Mouse (Mus musculus) MEL (cell line): ENCODE measurements around the gene Cd40. TPM values are rescaled to one million over a fixed set of nuclear protein-coding genes. Genes with fewer than 3 reads are reported as not detected.

Experiments
- DNase-seq: peaks from one replicate; pipeline ENCODE4 v3.0.0; 2011; ENCODE audit warnings: low read depth, low spot score
- H3K27ac ChIP-seq: 2 replicates; pipeline ENCODE4 v1.5.1; 2012; ENCODE audit warnings: low read depth, mild to moderate bottlenecking, control low read depth, low read length, moderate library complexity; ENCODE audit not compliant: control insufficient read depth
- H3K27me3 ChIP-seq, 2 experiments: fragments of 150-350 bp in 1 of 2; sonication (generic) in 1 of 2; 2 replicates each; pipeline ENCODE4 v1.6.1; 2012; ENCODE audit warnings: low read length in 2 of 2, mild to moderate bottlenecking in 2 of 2, improper control_type of control experiment in 1 of 2, moderate library complexity in 1 of 2; ENCODE audit not compliant: insufficient read depth in 2 of 2, control insufficient read depth in 1 of 2
- H3K36me3 ChIP-seq, 2 experiments: 2 replicates each; pipeline ENCODE4 v1.6.1; 2012 to 2014; ENCODE audit warnings: low read length in 2 of 2, improper control_type of control experiment in 1 of 2, inconsistent platforms in 1 of 2, mild to moderate bottlenecking in 1 of 2; ENCODE audit not compliant: insufficient read depth in 2 of 2, control insufficient read depth in 1 of 2
- H3K4me1 ChIP-seq, 2 experiments: fragments of 150-350 bp in 1 of 2; sonication (generic) in 1 of 2; 2 replicates each; pipeline ENCODE4 v1.6.1; 2012; ENCODE audit warnings: low read length in 2 of 2, improper control_type of control experiment in 1 of 2, mild to moderate bottlenecking in 1 of 2; ENCODE audit not compliant: insufficient read depth in 2 of 2, control insufficient read depth in 1 of 2
- H3K4me3 ChIP-seq, 2 experiments: fragments of 150-350 bp in 1 of 2; sonication (generic) in 1 of 2; 2 replicates each; pipeline ENCODE4 v1.5.1; 2012; ENCODE audit warnings: low read depth in 2 of 2, low read length in 2 of 2, mild to moderate bottlenecking in 2 of 2, moderate library complexity in 2 of 2, control low read depth in 1 of 2, improper control_type of control experiment in 1 of 2; ENCODE audit not compliant: control insufficient read depth in 1 of 2, insufficient read depth in 1 of 2
- H3K79me2 ChIP-seq: 2 replicates; pipeline ENCODE4 v1.6.1; 2012; ENCODE audit warnings: mild to moderate bottlenecking, low read length, moderate library complexity; ENCODE audit not compliant: control insufficient read depth, poor library complexity, insufficient read depth
- H3K9ac ChIP-seq: 2 replicates; pipeline ENCODE4 v1.6.1; 2012; ENCODE audit warnings: low read depth, mild to moderate bottlenecking, control low read depth, low read length, moderate library complexity; ENCODE audit not compliant: control insufficient read depth, poor library complexity, severe bottlenecking
- H3K9me3 ChIP-seq: fragments of 150-350 bp; sonication (generic); replicated peaks from 2 replicates; pipeline ENCODE4 v1.6.1; 2012; ENCODE audit warnings: mild to moderate bottlenecking, low read length, improper control_type of control experiment, moderate library complexity; ENCODE audit not compliant: insufficient read depth
- BHLHE40 ChIP-seq: IDR thresholded peaks from 2 replicates; pipeline ENCODE4 v1.6.1; 2012; ENCODE audit warnings: low read depth, mild to moderate bottlenecking, inconsistent platforms, low read length, improper control_type of control experiment, borderline replicate concordance
- CTCF ChIP-seq, 3 experiments: IDR thresholded peaks in 2 of 3; conservative IDR thresholded peaks in 1 of 3; 2 replicates each; pipeline ENCODE4 v1.5.1; 2011 to 2012; ENCODE audit warnings: low read length in 3 of 3, low read depth in 2 of 3, mild to moderate bottlenecking in 2 of 3, improper control_type of control experiment in 1 of 3, inconsistent platforms in 1 of 3, mixed read lengths in 1 of 3, moderate library complexity in 1 of 3; ENCODE audit not compliant: control insufficient read depth in 1 of 3, insufficient read depth in 1 of 3, poor library complexity in 1 of 3, severe bottlenecking in 1 of 3
- ELF1 ChIP-seq: IDR thresholded peaks from 2 replicates; pipeline ENCODE4 v1.6.1; 2014; ENCODE audit warnings: low read depth, mild to moderate bottlenecking, inconsistent platforms, low read length, improper control_type of control experiment, moderate library complexity
- EP300 ChIP-seq, 2 experiments: IDR thresholded peaks; 2 replicates each; pipeline ENCODE4 v1.6.1; 2011; ENCODE audit warnings: improper control_type of control experiment in 2 of 2, low read length in 2 of 2, low read depth in 1 of 2, mild to moderate bottlenecking in 1 of 2
- GABPA ChIP-seq: IDR thresholded peaks from 2 replicates; pipeline ENCODE4 v1.6.1; 2012; ENCODE audit warnings: low read depth, mild to moderate bottlenecking, inconsistent platforms, low read length, improper control_type of control experiment, moderate library complexity
- GATA1 ChIP-seq: IDR thresholded peaks from 2 replicates; pipeline ENCODE4 v1.6.1; 2011; ENCODE audit warnings: low read depth, low read length, improper control_type of control experiment
- JUND ChIP-seq: IDR thresholded peaks from 2 replicates; pipeline ENCODE4 v1.6.1; 2011; ENCODE audit warnings: low read depth, mild to moderate bottlenecking, improper control_type of control experiment, low read length
- KAT2A ChIP-seq: conservative IDR thresholded peaks from 2 replicates; pipeline ENCODE4 v1.6.1; 2012; ENCODE audit warnings: low read depth, low read length, improper control_type of control experiment, inconsistent platforms
- MAZ ChIP-seq: IDR thresholded peaks from 2 replicates; pipeline ENCODE4 v1.6.1; 2012; ENCODE audit warnings: low read depth, mild to moderate bottlenecking, inconsistent platforms, low read length, improper control_type of control experiment
- NELFE ChIP-seq: IDR thresholded peaks from 2 replicates; pipeline ENCODE4 v1.6.1; 2011; ENCODE audit warnings: low read depth, low read length, improper control_type of control experiment
- NRF1 ChIP-seq: IDR thresholded peaks from 2 replicates; pipeline ENCODE4 v1.6.1; 2014; ENCODE audit warnings: low read depth, mild to moderate bottlenecking, inconsistent platforms, low read length, improper control_type of control experiment, moderate library complexity; ENCODE audit not compliant: poor library complexity, insufficient read depth, severe bottlenecking
- POLR2A ChIP-seq, 2 experiments: IDR thresholded peaks; 2 replicates each; pipeline ENCODE4 v1.6.1; 2011 to 2012; ENCODE audit warnings: low read length in 2 of 2, mild to moderate bottlenecking in 2 of 2, control low read depth in 1 of 2, improper control_type of control experiment in 1 of 2, low read depth in 1 of 2, moderate library complexity in 1 of 2; ENCODE audit not compliant: control insufficient read depth in 1 of 2, insufficient read depth in 1 of 2, poor library complexity in 1 of 2
- POLR2AphosphoS5 ChIP-seq: IDR thresholded peaks from 2 replicates; pipeline ENCODE4 v1.6.1; 2012; ENCODE audit warnings: low read depth, borderline replicate concordance, mild to moderate bottlenecking, inconsistent platforms, low read length, moderate library complexity, mixed read lengths
- RAD21 ChIP-seq: IDR thresholded peaks from 2 replicates; pipeline ENCODE4 v1.6.1; 2011; ENCODE audit warnings: mild to moderate bottlenecking, low read depth, low read length, improper control_type of control experiment
- SIN3A ChIP-seq: IDR thresholded peaks from 2 replicates; pipeline ENCODE4 v1.6.1; 2012; ENCODE audit warnings: low read length, improper control_type of control experiment, inconsistent platforms
- SMC3 ChIP-seq: IDR thresholded peaks from 2 replicates; pipeline ENCODE4 v1.6.1; 2011; ENCODE audit warnings: low read depth, low read length, improper control_type of control experiment
- UBTF ChIP-seq: IDR thresholded peaks from 2 replicates; pipeline ENCODE4 v1.6.1; 2012; ENCODE audit warnings: low read depth, mild to moderate bottlenecking, inconsistent platforms, low read length, improper control_type of control experiment, moderate library complexity, borderline replicate concordance; ENCODE audit not compliant: insufficient read depth
- USF1 ChIP-seq: IDR thresholded peaks from 2 replicates; pipeline ENCODE4 v1.6.1; 2014; ENCODE audit warnings: low read depth, mild to moderate bottlenecking, inconsistent platforms, low read length, improper control_type of control experiment, moderate library complexity
- ZMIZ1 ChIP-seq: IDR thresholded peaks from 2 replicates; pipeline ENCODE4 v1.6.1; 2012; ENCODE audit warnings: low read depth, mild to moderate bottlenecking, inconsistent platforms, low read length, improper control_type of control experiment, moderate library complexity
- polyA plus RNA-seq, 2 experiments: library from polyadenylated mRNA; stranded (reverse) in 1 of 2; unstranded in 1 of 2; fragments of >175 nt in 1 of 2; fragments of >200 nt in 1 of 2; gene quantifications; 2 replicates each; pipeline versions ENCODE4 v1.2.1 to v1.2.4; 2012; ENCODE audit warnings: low replicate concordance in 2 of 2, low read depth in 1 of 2; ENCODE audit not compliant: insufficient read length in 2 of 2, insufficient read depth in 1 of 2, missing spikeins in 1 of 2
- total RNA-seq: library from RNA; depleted of rRNA; stranded (reverse); fragments of 300-350 nt; gene quantifications from 2 replicates; pipeline ENCODE4 v1.2.3, GENCODE M21; 2012

Gene Cd40
- total and polyA plus RNA-seq, 3 experiments = 0.08 TPM; not detected in 2

GRCm38 (mm10) chr2:165089470-165089869 lies 34.0 kb downstream of the Cd40 start:
- DNase-seq = peak; percentile 17
- no peaks in the 10 kb centered on the region for H3K9me3 ChIP-seq
- no peaks in the 10 kb centered on the region for H3K79me2 ChIP-seq
- TF ChIP-seq USF1 = no peak
- no peak for TF ChIP-seq GATA1
- no peak for TF ChIP-seq UBTF
- no peak for TF ChIP-seq SMC3
- no peak for TF ChIP-seq MAZ
- H3K9ac ChIP-seq = no peak overlapping the region
- no peak overlapping the region for H3K4me3 ChIP-seq
- no peak overlapping the region for H3K27ac ChIP-seq
- no peaks in the 10 kb centered on the region for H3K4me1 ChIP-seq
- no peaks in the 10 kb centered on the region for H3K36me3 ChIP-seq
- no peaks in the 10 kb centered on the region; a peak in 1 of 4 replicates for H3K27me3 ChIP-seq

GRCm38 (mm10) chr2:165090650-165091049 lies 35.2 kb downstream of the Cd40 start, which contains the start of gene 1700025C18Rik:
Gene 1700025C18Rik, minus strand, starts transcription at chr2:165090750.
- H3K4me3 ChIP-seq = no peak within 1 kb of the TSS
- H3K9me3 ChIP-seq = no peaks in the 10 kb centered on the region
- no peaks in the 10 kb centered on the region for H3K36me3 ChIP-seq
- no peak within 1 kb of the TSS for H3K27ac ChIP-seq
- TF ChIP-seq POLR2A (IDR thresholded peaks at IDR 0.05; ENCODE audit: control insufficient read depth in 1 of 2, insufficient read depth in 1 of 2, low read depth in 1 of 2, low read length in 2 of 2, poor library complexity in 1 of 2) (no peak), EP300 (IDR thresholded peaks at IDR 0.05; ENCODE audit: low read depth in 1 of 2, low read length in 2 of 2) (no peak), RAD21 (no peak), USF1 (no peak), CTCF (IDR thresholded peaks at IDR 0.05 in 2 of 3, conservative IDR thresholded peaks at IDR 0.05 in 1 of 3; ENCODE audit: control insufficient read depth in 1 of 3, insufficient read depth in 1 of 3, low read depth in 2 of 3, low read length in 3 of 3, poor library complexity in 1 of 3, severe bottlenecking in 1 of 3) (no peak), BHLHE40 (no peak), NELFE (no peak), ZMIZ1 (no peak), GABPA (no peak), SIN3A (no peak), POLR2AphosphoS5 (no peak), ELF1 (no peak), KAT2A (no peak), NRF1 (no peak), JUND (no peak)
- no peak within 1 kb of the TSS for H3K9ac ChIP-seq
- H3K27me3 ChIP-seq = no peaks in the 10 kb centered on the region
- no peaks in the 10 kb centered on the region for H3K79me2 ChIP-seq
- no peak for DNase-seq
- no peaks in the 10 kb centered on the region for H3K4me1 ChIP-seq
